Mouse (Mus musculus) kidney, adult 2 months (tissue): ENCODE data around the gene Piga.

Experiments used
- CTCF ChIP-seq: fragments of 200-500 bp; conservative IDR thresholded peaks from 2 replicates; pipeline ENCODE4 v1.5.1; 2011; ENCODE audit warnings: low read depth, mild to moderate bottlenecking, control low read depth, low read length, moderate library complexity, mixed read lengths; ENCODE audit not compliant: insufficient read depth, insufficient read length
- POLR2A ChIP-seq: fragments of 200-500 bp; IDR thresholded peaks from one replicate; pipeline ENCODE4 v1.6.1; 2011; ENCODE audit warnings: low read depth, low read length, control low read depth

- TF ChIP-seq CTCF, result no peak
- no peak for TF ChIP-seq POLR2A
These were observed 49.0 kb upstream of the Piga start for GRCm38 (mm10) chrX:164370576-164370975.
